Mouse (Mus musculus) layer of hippocampus, postnatal 25 days (tissue): ENCODE data around the gene Alox12e. TPM values are rescaled to one million over a fixed set of nuclear protein-coding genes. Genes with fewer than 3 reads are reported as not detected.

Experiments used
- DNase-seq, 2 experiments: peaks; one replicate each; pipeline ENCODE4 v3.0.0; 2022; ENCODE audit warnings: mixed read lengths in 2 of 2, low spot score in 1 of 2; ENCODE audit errors: extremely low spot score in 1 of 2
- total RNA-seq, 2 experiments: library from RNA; stranded (reverse); gene quantifications; 2 replicates each; pipeline ENCODE4 v1.2.3; 2021

The Alox12e gene
- total RNA-seq, 2 experiments from 2014 or later: not detected

GRCm38 (mm10) chr11:70288102-70288501, 34.3 kb downstream of the Alox12e start:
- DNase-seq: no peak

DNA sequence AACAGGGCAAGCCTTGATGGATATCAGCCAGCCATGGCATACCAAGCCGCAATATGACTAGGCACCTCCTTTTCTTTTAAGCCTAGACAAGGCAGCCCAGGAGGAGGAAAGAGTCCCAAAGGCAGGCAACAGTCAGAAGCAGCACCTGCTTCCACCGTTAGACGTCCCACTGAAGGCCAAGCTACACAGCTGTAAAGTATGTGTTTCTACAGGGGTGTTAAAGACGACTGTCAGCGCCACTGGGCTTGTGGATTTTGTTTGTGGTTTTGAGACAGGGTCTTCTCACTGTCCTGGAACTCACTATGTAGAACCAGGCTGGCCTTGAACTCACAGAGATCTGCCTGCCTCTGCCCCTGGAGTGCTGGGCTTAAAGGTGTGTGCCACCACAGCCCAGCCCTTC, 36.7 kb downstream of the Alox12e start:
- DNase-seq: no peak

DNA sequence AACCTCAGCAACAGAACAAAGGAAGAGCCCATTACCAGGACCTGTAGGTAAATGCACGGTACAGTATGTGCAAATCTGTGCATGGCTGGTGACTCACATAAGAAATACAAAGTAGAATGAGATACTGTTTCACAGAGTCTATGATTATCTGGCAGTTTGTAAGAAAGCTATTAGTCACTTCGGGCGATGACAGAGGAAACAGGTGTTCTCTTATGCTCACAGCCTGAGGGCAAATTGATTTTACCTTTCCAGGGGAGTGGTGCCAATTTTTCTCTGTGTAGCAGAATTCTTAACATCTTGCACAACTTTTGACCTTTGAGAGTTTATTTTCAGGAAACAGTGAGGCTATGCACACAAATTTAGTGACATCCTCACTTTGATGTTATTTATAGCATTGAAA, 37.7 kb downstream of the Alox12e start:
- DNase-seq: no peak

DNA sequence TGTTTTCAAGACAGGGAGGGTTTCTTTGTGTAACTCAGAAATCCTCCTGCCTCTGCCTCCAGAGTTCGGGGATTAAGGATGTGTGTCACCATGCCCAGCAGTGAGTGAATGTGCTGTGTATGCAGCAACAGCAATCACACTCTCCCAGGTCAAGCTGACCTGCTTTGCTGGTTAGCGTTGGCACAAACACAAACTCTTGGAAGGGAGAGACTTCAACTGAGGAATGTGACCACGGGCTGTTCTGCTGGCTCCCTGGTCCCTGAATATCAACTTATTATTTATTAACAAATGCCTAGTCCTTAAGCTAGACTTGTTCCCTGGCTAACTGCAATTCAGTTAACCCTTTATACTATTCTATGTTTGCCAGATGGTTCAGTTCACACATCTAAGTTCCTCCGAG, 38.8 kb downstream of the Alox12e start:
- DNase-seq: no peak

GRCm38 (mm10) chr11:70280441-70280840, 42.0 kb downstream of the Alox12e start:
- DNase-seq: peak in 1 of 2 experiments; percentile 13

GRCm38 (mm10) chr11:70278961-70279360, 43.5 kb downstream of the Alox12e start:
- no peak for DNase-seq

- DNase-seq: no peak
Measured at GRCm38 (mm10) chr11:70271641-70272040, 50.8 kb downstream of the Alox12e start.

DNA sequence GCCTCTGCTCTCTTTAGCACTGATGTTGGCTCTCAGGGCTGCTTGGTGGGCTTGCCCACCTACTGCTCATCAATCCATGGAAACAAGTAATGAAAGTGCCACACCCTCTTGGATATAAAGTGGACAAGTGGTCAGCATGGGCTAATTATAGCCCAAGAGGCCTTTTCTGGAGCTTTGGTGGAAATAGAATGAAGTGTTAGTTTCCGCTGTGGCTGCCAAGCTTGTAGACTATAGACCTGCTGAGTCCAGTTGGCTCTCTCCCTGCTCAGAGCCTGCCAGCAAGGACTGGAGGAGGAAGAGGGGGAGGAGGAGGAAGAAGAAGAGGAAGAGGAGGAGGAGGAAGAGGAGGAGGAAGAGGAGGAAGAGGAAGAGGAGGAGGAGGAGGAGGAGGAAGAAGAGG, 56.0 kb downstream of the Alox12e start:
- DNase-seq: no peak

GRCm38 (mm10) chr11:70265819-70266218, 56.6 kb downstream of the Alox12e start:
- DNase-seq: no peak

Other genes with a start within 250 kb of the Alox12e start
- gene Asgr2, start 230.0 kb downstream of the Alox12e start, total RNA-seq: not detected
- under 1 TPM; 0.38 to 0.49 TPM for gene Mgl2, start 192.3 kb downstream of the Alox12e start, total RNA-seq
- 1 to 10 TPM; 1.1 to 3.4 TPM for gene Clec10a, start 166.4 kb downstream of the Alox12e start, total RNA-seq
- 10 to 100 TPM; 28.1 to 39.2 TPM for gene Slc16a11, start 109.9 kb downstream of the Alox12e start, total RNA-seq
- gene Slc16a13, start 101.6 kb downstream of the Alox12e start, total RNA-seq: 10 to 100 TPM in 1 of 2 experiments, 1 to 10 TPM in 1; 7.0 to 10.0 TPM
- gene Bcl6b, start 92.8 kb downstream of the Alox12e start, total RNA-seq: 1 to 10 TPM; 1.2 to 2.1 TPM
- gene 0610010K14Rik, start 84.7 kb downstream of the Alox12e start, total RNA-seq: 10 to 100 TPM; 50.6 to 55.6 TPM
- gene Gm21988, start 82.8 kb downstream of the Alox12e start, total RNA-seq: 1 to 10 TPM; 3.2 to 4.5 TPM
- 100 to 1,000 TPM; 310 to 312 TPM for gene Rnasek, start 82.8 kb downstream of the Alox12e start, total RNA-seq
- gene Alox12, start 67.3 kb downstream of the Alox12e start, total RNA-seq: under 1 TPM in 1 of 2 experiments, not detected in 1; 0.20 TPM
- gene Alox15, start 29.4 kb upstream of the Alox12e start, total RNA-seq: not detected
- gene Pelp1, start 87.4 kb upstream of the Alox12e start, total RNA-seq: 10 to 100 TPM; 32.8 to 34.3 TPM
- gene Arrb2, start 110.0 kb upstream of the Alox12e start, total RNA-seq: 100 to 1,000 TPM in 1 of 2 experiments, 10 to 100 TPM in 1; 90.7 to 104 TPM
- 10 to 100 TPM; 15.5 to 17.4 TPM for gene Med11, start 129.3 kb upstream of the Alox12e start, total RNA-seq
- under 1 TPM; 0.37 to 0.42 TPM for gene Zmynd15, start 136.8 kb upstream of the Alox12e start, total RNA-seq
- gene Cxcl16, start 137.4 kb upstream of the Alox12e start, total RNA-seq: 1 to 10 TPM in 1 of 2 experiments, under 1 TPM in 1; 0.62 to 1.1 TPM
- under 1 TPM; 0.47 to 0.61 TPM for gene Tm4sf5, start 182.6 kb upstream of the Alox12e start, total RNA-seq
- not detected for gene Vmo1, start 192.0 kb upstream of the Alox12e start, total RNA-seq
- not detected for gene Gltpd2, start 196.6 kb upstream of the Alox12e start, total RNA-seq
- 100 to 1,000 TPM; 178 to 211 TPM for gene Psmb6, start 202.7 kb upstream of the Alox12e start, total RNA-seq
- not detected for gene Gm40193, start 210.3 kb upstream of the Alox12e start, total RNA-seq
- gene Pld2, start 217.4 kb upstream of the Alox12e start, total RNA-seq: 10 to 100 TPM; 16.2 to 18.9 TPM
- gene Mink1, start 240.3 kb upstream of the Alox12e start, total RNA-seq: 100 to 1,000 TPM; 434 to 488 TPM